Mouse (Mus musculus) MEL (cell line): ENCODE measurements at regions not wholly inside any gene's neighbourhood (a gene's known extent, or its start where the extent isn't known, plus 50 kb on each side); places are given as distances from the start of the nearest gene placed in this dataset.

ENCODE experiments used
- DNase-seq: peaks from one replicate; pipeline ENCODE4 v3.0.0; 2011; ENCODE audit warnings: low read depth, low spot score
- H3K27ac ChIP-seq: 2 replicates; pipeline ENCODE4 v1.5.1; 2012; ENCODE audit warnings: low read depth, mild to moderate bottlenecking, control low read depth, low read length, moderate library complexity; ENCODE audit not compliant: control insufficient read depth
- H3K27me3 ChIP-seq, 2 experiments: fragments of 150-350 bp in 1 of 2; sonication (generic) in 1 of 2; 2 replicates each; pipeline ENCODE4 v1.6.1; 2012; ENCODE audit warnings: low read length in 2 of 2, mild to moderate bottlenecking in 2 of 2, improper control_type of control experiment in 1 of 2, moderate library complexity in 1 of 2; ENCODE audit not compliant: insufficient read depth in 2 of 2, control insufficient read depth in 1 of 2
- H3K36me3 ChIP-seq, 2 experiments: 2 replicates each; pipeline ENCODE4 v1.6.1; 2012 to 2014; ENCODE audit warnings: low read length in 2 of 2, improper control_type of control experiment in 1 of 2, inconsistent platforms in 1 of 2, mild to moderate bottlenecking in 1 of 2; ENCODE audit not compliant: insufficient read depth in 2 of 2, control insufficient read depth in 1 of 2
- H3K4me1 ChIP-seq, 2 experiments: fragments of 150-350 bp in 1 of 2; sonication (generic) in 1 of 2; 2 replicates each; pipeline ENCODE4 v1.6.1; 2012; ENCODE audit warnings: low read length in 2 of 2, improper control_type of control experiment in 1 of 2, mild to moderate bottlenecking in 1 of 2; ENCODE audit not compliant: insufficient read depth in 2 of 2, control insufficient read depth in 1 of 2
- H3K4me3 ChIP-seq, 2 experiments: fragments of 150-350 bp in 1 of 2; sonication (generic) in 1 of 2; 2 replicates each; pipeline ENCODE4 v1.5.1; 2012; ENCODE audit warnings: low read depth in 2 of 2, low read length in 2 of 2, mild to moderate bottlenecking in 2 of 2, moderate library complexity in 2 of 2, control low read depth in 1 of 2, improper control_type of control experiment in 1 of 2; ENCODE audit not compliant: control insufficient read depth in 1 of 2, insufficient read depth in 1 of 2
- H3K79me2 ChIP-seq: 2 replicates; pipeline ENCODE4 v1.6.1; 2012; ENCODE audit warnings: mild to moderate bottlenecking, low read length, moderate library complexity; ENCODE audit not compliant: control insufficient read depth, poor library complexity, insufficient read depth
- H3K9ac ChIP-seq: 2 replicates; pipeline ENCODE4 v1.6.1; 2012; ENCODE audit warnings: low read depth, mild to moderate bottlenecking, control low read depth, low read length, moderate library complexity; ENCODE audit not compliant: control insufficient read depth, poor library complexity, severe bottlenecking
- H3K9me3 ChIP-seq: fragments of 150-350 bp; sonication (generic); replicated peaks from 2 replicates; pipeline ENCODE4 v1.6.1; 2012; ENCODE audit warnings: mild to moderate bottlenecking, low read length, improper control_type of control experiment, moderate library complexity; ENCODE audit not compliant: insufficient read depth
- CHD1 ChIP-seq: IDR thresholded peaks from 2 replicates; pipeline ENCODE4 v1.6.1; 2012; ENCODE audit warnings: low read depth, mild to moderate bottlenecking, inconsistent platforms, low read length, improper control_type of control experiment
- CHD2 ChIP-seq: IDR thresholded peaks from 2 replicates; pipeline ENCODE4 v1.6.1; 2011; ENCODE audit warnings: low read length, improper control_type of control experiment
- CTCF ChIP-seq, 3 experiments: IDR thresholded peaks in 2 of 3; conservative IDR thresholded peaks in 1 of 3; 2 replicates each; pipeline ENCODE4 v1.5.1; 2011 to 2012; ENCODE audit warnings: low read length in 3 of 3, low read depth in 2 of 3, mild to moderate bottlenecking in 2 of 3, improper control_type of control experiment in 1 of 3, inconsistent platforms in 1 of 3, mixed read lengths in 1 of 3, moderate library complexity in 1 of 3; ENCODE audit not compliant: control insufficient read depth in 1 of 3, insufficient read depth in 1 of 3, poor library complexity in 1 of 3, severe bottlenecking in 1 of 3
- E2F4 ChIP-seq: IDR thresholded peaks from 2 replicates; pipeline ENCODE4 v1.6.1; 2011; ENCODE audit warnings: low read depth, low read length, improper control_type of control experiment, borderline replicate concordance
- ETS1 ChIP-seq: IDR thresholded peaks from 2 replicates; pipeline ENCODE4 v1.6.1; 2012; ENCODE audit warnings: low read depth, mild to moderate bottlenecking, inconsistent platforms, low read length, improper control_type of control experiment, moderate library complexity
- GATA1 ChIP-seq: IDR thresholded peaks from 2 replicates; pipeline ENCODE4 v1.6.1; 2011; ENCODE audit warnings: low read depth, low read length, improper control_type of control experiment
- KAT2A ChIP-seq: conservative IDR thresholded peaks from 2 replicates; pipeline ENCODE4 v1.6.1; 2012; ENCODE audit warnings: low read depth, low read length, improper control_type of control experiment, inconsistent platforms
- MAFK ChIP-seq: IDR thresholded peaks from 2 replicates; pipeline ENCODE4 v1.6.1; 2011; ENCODE audit warnings: low read depth, mild to moderate bottlenecking, low read length, improper control_type of control experiment, borderline replicate concordance
- MAZ ChIP-seq: IDR thresholded peaks from 2 replicates; pipeline ENCODE4 v1.6.1; 2012; ENCODE audit warnings: low read depth, mild to moderate bottlenecking, inconsistent platforms, low read length, improper control_type of control experiment
- POLR2A ChIP-seq, 2 experiments: IDR thresholded peaks; 2 replicates each; pipeline ENCODE4 v1.6.1; 2011 to 2012; ENCODE audit warnings: low read length in 2 of 2, mild to moderate bottlenecking in 2 of 2, control low read depth in 1 of 2, improper control_type of control experiment in 1 of 2, low read depth in 1 of 2, moderate library complexity in 1 of 2; ENCODE audit not compliant: control insufficient read depth in 1 of 2, insufficient read depth in 1 of 2, poor library complexity in 1 of 2
- POLR2AphosphoS2 ChIP-seq: IDR thresholded peaks from 2 replicates; pipeline ENCODE4 v1.6.1; 2011; ENCODE audit warnings: low read length, improper control_type of control experiment
- POLR2AphosphoS5 ChIP-seq: IDR thresholded peaks from 2 replicates; pipeline ENCODE4 v1.6.1; 2012; ENCODE audit warnings: low read depth, borderline replicate concordance, mild to moderate bottlenecking, inconsistent platforms, low read length, moderate library complexity, mixed read lengths
- RAD21 ChIP-seq: IDR thresholded peaks from 2 replicates; pipeline ENCODE4 v1.6.1; 2011; ENCODE audit warnings: mild to moderate bottlenecking, low read depth, low read length, improper control_type of control experiment
- RCOR1 ChIP-seq: IDR thresholded peaks from 2 replicates; pipeline ENCODE4 v1.6.1; 2012; ENCODE audit warnings: low read depth, mild to moderate bottlenecking, inconsistent platforms, low read length, improper control_type of control experiment
- SMC3 ChIP-seq: IDR thresholded peaks from 2 replicates; pipeline ENCODE4 v1.6.1; 2011; ENCODE audit warnings: low read depth, low read length, improper control_type of control experiment
- TAL1 ChIP-seq: IDR thresholded peaks from 2 replicates; pipeline ENCODE4 v1.6.1; 2012; ENCODE audit warnings: mild to moderate bottlenecking, inconsistent platforms, low read length, moderate library complexity, mixed read lengths
- TBP ChIP-seq: IDR thresholded peaks from 2 replicates; pipeline ENCODE4 v1.8.0; 2011; ENCODE audit warnings: low read depth, low read length, improper control_type of control experiment
- UBTF ChIP-seq: IDR thresholded peaks from 2 replicates; pipeline ENCODE4 v1.6.1; 2012; ENCODE audit warnings: low read depth, mild to moderate bottlenecking, inconsistent platforms, low read length, improper control_type of control experiment, moderate library complexity, borderline replicate concordance; ENCODE audit not compliant: insufficient read depth
- USF2 ChIP-seq, 2 experiments: IDR thresholded peaks; 2 replicates each; pipeline ENCODE4 v1.6.1; 2011 to 2012; ENCODE audit warnings: improper control_type of control experiment in 2 of 2, low read length in 2 of 2, borderline replicate concordance in 1 of 2, inconsistent platforms in 1 of 2, low read depth in 1 of 2, mild to moderate bottlenecking in 1 of 2; ENCODE audit not compliant: insufficient read depth in 1 of 2
- ZC3H11A ChIP-seq: IDR thresholded peaks from 2 replicates; pipeline ENCODE4 v1.6.1; 2012; ENCODE audit warnings: low read depth, mild to moderate bottlenecking, inconsistent platforms, low read length, improper control_type of control experiment
- ZKSCAN1 ChIP-seq: IDR thresholded peaks from 2 replicates; pipeline ENCODE4 v1.6.1; 2012; ENCODE audit warnings: low read depth, mild to moderate bottlenecking, inconsistent platforms, low read length, improper control_type of control experiment, moderate library complexity
- ZNF384 ChIP-seq: IDR thresholded peaks from 2 replicates; pipeline ENCODE4 v1.6.1; 2012; ENCODE audit warnings: low read depth, mild to moderate bottlenecking, inconsistent platforms, low read length, improper control_type of control experiment

GRCm38 (mm10) chr5:73930205-73930604, 138.0 kb downstream of the Usp46 start:
- Histone ChIP-seq H3K27me3 (peaks cover 0 to 3% of the 10 kb centered on the region in 2 experiments; a peak in 1 of 4 replicates), H3K9me3 (no peaks in the 10 kb centered on the region), H3K9ac (no peak overlapping the region), H3K4me1 (no peaks in the 10 kb centered on the region), H3K27ac (no peak overlapping the region), H3K79me2 (no peaks in the 10 kb centered on the region)
- DNase-seq: no peak
- no peak for TF ChIP-seq CHD2
- no peak for TF ChIP-seq ZKSCAN1
- no peak for TF ChIP-seq CHD1
- no peak for TF ChIP-seq E2F4
- no peak for TF ChIP-seq POLR2AphosphoS2
- no peak for TF ChIP-seq GATA1
- TF ChIP-seq USF2 (IDR thresholded peaks at IDR 0.05; ENCODE audit: borderline replicate concordance in 1 of 2, insufficient read depth in 1 of 2, low read depth in 1 of 2, low read length in 2 of 2): no peak
- no peak for TF ChIP-seq RCOR1
- TF ChIP-seq SMC3: no peak
- no peak for TF ChIP-seq MAZ
- TF ChIP-seq ETS1: no peak
- TF ChIP-seq KAT2A: no peak
- TF ChIP-seq RAD21: no peak
- TF ChIP-seq MAFK: no peak
- no peak for TF ChIP-seq TBP
- TF ChIP-seq TAL1: no peak
- TF ChIP-seq POLR2AphosphoS5: no peak
- no peak for TF ChIP-seq POLR2A (IDR thresholded peaks at IDR 0.05; ENCODE audit: control insufficient read depth in 1 of 2, insufficient read depth in 1 of 2, low read depth in 1 of 2, low read length in 2 of 2, poor library complexity in 1 of 2)
- TF ChIP-seq, all 39 proteins: peak for 0
- H3K4me3 ChIP-seq: no peak overlapping the region
- H3K36me3 ChIP-seq: no peaks in the 10 kb centered on the region

- Histone ChIP-seq H3K27me3 (peaks cover 0 to 3% of the 10 kb centered on the region in 2 experiments; a peak in 1 of 4 replicates), H3K4me3 (no peak overlapping the region), H3K36me3 (no peaks in the 10 kb centered on the region), H3K9me3 (no peaks in the 10 kb centered on the region), H3K4me1 (no peaks in the 10 kb centered on the region), H3K9ac (no peak overlapping the region), H3K27ac (no peak overlapping the region), H3K79me2 (no peaks in the 10 kb centered on the region)
- TF ChIP-seq UBTF: no peak
- TF ChIP-seq MAFK: no peak
- TF ChIP-seq SMC3: peak; percentile 87
- TF ChIP-seq CTCF (IDR thresholded peaks at IDR 0.05 in 2 of 3, conservative IDR thresholded peaks at IDR 0.05 in 1 of 3; ENCODE audit: control insufficient read depth in 1 of 3, insufficient read depth in 1 of 3, low read depth in 2 of 3, low read length in 3 of 3, poor library complexity in 1 of 3, severe bottlenecking in 1 of 3): peak; percentile 81 to 89 (median 81)
- TF ChIP-seq ZC3H11A: peak; percentile 78
- peak; percentile 88 for TF ChIP-seq RAD21
- peak; percentile 51 for TF ChIP-seq ZNF384
- TF ChIP-seq ZKSCAN1: no peak
- peak; percentile 48 for DNase-seq
Measured at GRCm38 (mm10) chr5:73937799-73938198, 130.4 kb downstream of the Usp46 start.
